In genomic region chr1:37298904-37299303, GRCm38 (mm10) we compare ENCODE assay signal across 6 mouse cellular contexts.
"Had no signal": no experiment of that assay in that cellular context is flagged by ENCODE, and none has a peak within 500 bp of the region (broad histone marks: within the 10 kb centered on the region; RNA-seq: fewer than 3 reads in every experiment).

No protein-coding gene starts in this region.

- H3K27me3 ChIP-seq: kidney, embryonic 15.5 days; limb, embryonic 13.5 days; lung, embryonic 15.5 days had no signal

- H3K36me3 ChIP-seq: kidney, embryonic 15.5 days; limb, embryonic 10.5 days; limb, embryonic 13.5 days; lung, embryonic 15.5 days had no signal

- H3K27ac ChIP-seq: kidney, embryonic 15.5 days; limb, embryonic 10.5 days; limb, embryonic 13.5 days; liver, embryonic 14.5 days; lung, embryonic 15.5 days had no signal

- H3K9ac ChIP-seq: kidney, embryonic 15.5 days; limb, embryonic 13.5 days; liver, embryonic 14.5 days; liver, postnatal 0 days; lung, embryonic 15.5 days had no signal

- H3K9me3 ChIP-seq: kidney, embryonic 15.5 days; limb, embryonic 10.5 days; limb, embryonic 13.5 days; lung, embryonic 15.5 days had no signal
